Mouse (Mus musculus) CH12.LX (cell line): ENCODE measurements around the gene Foxc2.

Source experiments
- CTCF ChIP-seq, 2 experiments: IDR thresholded peaks in 1 of 2; conservative IDR thresholded peaks in 1 of 2; 2 replicates each; pipeline ENCODE4 v1.5.1; 2011 to 2012; ENCODE audit warnings: low read depth in 2 of 2, low read length in 2 of 2, improper control_type of control experiment in 1 of 2, inconsistent platforms in 1 of 2, mild to moderate bottlenecking in 1 of 2, moderate library complexity in 1 of 2
- MAZ ChIP-seq: IDR thresholded peaks from 2 replicates; pipeline ENCODE4 v1.6.1; 2012; ENCODE audit warnings: low read depth, mild to moderate bottlenecking, inconsistent platforms, low read length, improper control_type of control experiment, moderate library complexity
- MXI1 ChIP-seq: IDR thresholded peaks from 2 replicates; pipeline ENCODE4 v1.6.1; 2011; ENCODE audit warnings: mild to moderate bottlenecking, low read depth, low read length, improper control_type of control experiment
- POLR2A ChIP-seq: IDR thresholded peaks from 2 replicates; pipeline ENCODE4 v1.6.1; 2011; ENCODE audit warnings: low read depth, mild to moderate bottlenecking, improper control_type of control experiment, low read length
- USF1 ChIP-seq: IDR thresholded peaks from 2 replicates; pipeline ENCODE4 v1.6.1; 2014; ENCODE audit warnings: low read depth, mild to moderate bottlenecking, inconsistent platforms, low read length, improper control_type of control experiment
- USF2 ChIP-seq: conservative IDR thresholded peaks from 2 replicates; pipeline ENCODE4 v1.6.1; 2011; ENCODE audit warnings: low read depth, low read length, improper control_type of control experiment

GRCm38 (mm10) chr8:121088281-121088680 lies 27.7 kb upstream of the Foxc2 start:
- TF ChIP-seq POLR2A (no peak), USF1 (no peak), CTCF (conservative IDR thresholded peaks at IDR 0.05 in 1 of 2, IDR thresholded peaks at IDR 0.05 in 1 of 2; ENCODE audit: low read depth in 2 of 2, low read length in 2 of 2) (no peak), MAZ (no peak), USF2 (no peak), MXI1 (no peak)
